Mouse (Mus musculus) MEL (cell line): ENCODE data around the gene Glis1. TPM values are rescaled to one million over a fixed set of nuclear protein-coding genes. Genes with fewer than 3 reads are reported as not detected.

Experiments
- DNase-seq: peaks from one replicate; pipeline ENCODE4 v3.0.0; 2011; ENCODE audit warnings: low read depth, low spot score
- H3K27ac ChIP-seq: 2 replicates; pipeline ENCODE4 v1.5.1; 2012; ENCODE audit warnings: low read depth, mild to moderate bottlenecking, control low read depth, low read length, moderate library complexity; ENCODE audit not compliant: control insufficient read depth
- H3K27me3 ChIP-seq, 2 experiments: fragments of 150-350 bp in 1 of 2; sonication (generic) in 1 of 2; 2 replicates each; pipeline ENCODE4 v1.6.1; 2012; ENCODE audit warnings: low read length in 2 of 2, mild to moderate bottlenecking in 2 of 2, improper control_type of control experiment in 1 of 2, moderate library complexity in 1 of 2; ENCODE audit not compliant: insufficient read depth in 2 of 2, control insufficient read depth in 1 of 2
- H3K36me3 ChIP-seq, 2 experiments: 2 replicates each; pipeline ENCODE4 v1.6.1; 2012 to 2014; ENCODE audit warnings: low read length in 2 of 2, improper control_type of control experiment in 1 of 2, inconsistent platforms in 1 of 2, mild to moderate bottlenecking in 1 of 2; ENCODE audit not compliant: insufficient read depth in 2 of 2, control insufficient read depth in 1 of 2
- H3K4me1 ChIP-seq, 2 experiments: fragments of 150-350 bp in 1 of 2; sonication (generic) in 1 of 2; 2 replicates each; pipeline ENCODE4 v1.6.1; 2012; ENCODE audit warnings: low read length in 2 of 2, improper control_type of control experiment in 1 of 2, mild to moderate bottlenecking in 1 of 2; ENCODE audit not compliant: insufficient read depth in 2 of 2, control insufficient read depth in 1 of 2
- H3K4me3 ChIP-seq, 2 experiments: fragments of 150-350 bp in 1 of 2; sonication (generic) in 1 of 2; 2 replicates each; pipeline ENCODE4 v1.5.1; 2012; ENCODE audit warnings: low read depth in 2 of 2, low read length in 2 of 2, mild to moderate bottlenecking in 2 of 2, moderate library complexity in 2 of 2, control low read depth in 1 of 2, improper control_type of control experiment in 1 of 2; ENCODE audit not compliant: control insufficient read depth in 1 of 2, insufficient read depth in 1 of 2
- H3K79me2 ChIP-seq: 2 replicates; pipeline ENCODE4 v1.6.1; 2012; ENCODE audit warnings: mild to moderate bottlenecking, low read length, moderate library complexity; ENCODE audit not compliant: control insufficient read depth, poor library complexity, insufficient read depth
- H3K9ac ChIP-seq: 2 replicates; pipeline ENCODE4 v1.6.1; 2012; ENCODE audit warnings: low read depth, mild to moderate bottlenecking, control low read depth, low read length, moderate library complexity; ENCODE audit not compliant: control insufficient read depth, poor library complexity, severe bottlenecking
- H3K9me3 ChIP-seq: fragments of 150-350 bp; sonication (generic); replicated peaks from 2 replicates; pipeline ENCODE4 v1.6.1; 2012; ENCODE audit warnings: mild to moderate bottlenecking, low read length, improper control_type of control experiment, moderate library complexity; ENCODE audit not compliant: insufficient read depth
- CHD1 ChIP-seq: IDR thresholded peaks from 2 replicates; pipeline ENCODE4 v1.6.1; 2012; ENCODE audit warnings: low read depth, mild to moderate bottlenecking, inconsistent platforms, low read length, improper control_type of control experiment
- CHD2 ChIP-seq: IDR thresholded peaks from 2 replicates; pipeline ENCODE4 v1.6.1; 2011; ENCODE audit warnings: low read length, improper control_type of control experiment
- CTCF ChIP-seq, 3 experiments: IDR thresholded peaks in 2 of 3; conservative IDR thresholded peaks in 1 of 3; 2 replicates each; pipeline ENCODE4 v1.5.1; 2011 to 2012; ENCODE audit warnings: low read length in 3 of 3, low read depth in 2 of 3, mild to moderate bottlenecking in 2 of 3, improper control_type of control experiment in 1 of 3, inconsistent platforms in 1 of 3, mixed read lengths in 1 of 3, moderate library complexity in 1 of 3; ENCODE audit not compliant: control insufficient read depth in 1 of 3, insufficient read depth in 1 of 3, poor library complexity in 1 of 3, severe bottlenecking in 1 of 3
- E2F4 ChIP-seq: IDR thresholded peaks from 2 replicates; pipeline ENCODE4 v1.6.1; 2011; ENCODE audit warnings: low read depth, low read length, improper control_type of control experiment, borderline replicate concordance
- ETS1 ChIP-seq: IDR thresholded peaks from 2 replicates; pipeline ENCODE4 v1.6.1; 2012; ENCODE audit warnings: low read depth, mild to moderate bottlenecking, inconsistent platforms, low read length, improper control_type of control experiment, moderate library complexity
- JUND ChIP-seq: IDR thresholded peaks from 2 replicates; pipeline ENCODE4 v1.6.1; 2011; ENCODE audit warnings: low read depth, mild to moderate bottlenecking, improper control_type of control experiment, low read length
- MAFK ChIP-seq: IDR thresholded peaks from 2 replicates; pipeline ENCODE4 v1.6.1; 2011; ENCODE audit warnings: low read depth, mild to moderate bottlenecking, low read length, improper control_type of control experiment, borderline replicate concordance
- POLR2A ChIP-seq, 2 experiments: IDR thresholded peaks; 2 replicates each; pipeline ENCODE4 v1.6.1; 2011 to 2012; ENCODE audit warnings: low read length in 2 of 2, mild to moderate bottlenecking in 2 of 2, control low read depth in 1 of 2, improper control_type of control experiment in 1 of 2, low read depth in 1 of 2, moderate library complexity in 1 of 2; ENCODE audit not compliant: control insufficient read depth in 1 of 2, insufficient read depth in 1 of 2, poor library complexity in 1 of 2
- RAD21 ChIP-seq: IDR thresholded peaks from 2 replicates; pipeline ENCODE4 v1.6.1; 2011; ENCODE audit warnings: mild to moderate bottlenecking, low read depth, low read length, improper control_type of control experiment
- RCOR1 ChIP-seq: IDR thresholded peaks from 2 replicates; pipeline ENCODE4 v1.6.1; 2012; ENCODE audit warnings: low read depth, mild to moderate bottlenecking, inconsistent platforms, low read length, improper control_type of control experiment
- SMC3 ChIP-seq: IDR thresholded peaks from 2 replicates; pipeline ENCODE4 v1.6.1; 2011; ENCODE audit warnings: low read depth, low read length, improper control_type of control experiment
- TBP ChIP-seq: IDR thresholded peaks from 2 replicates; pipeline ENCODE4 v1.8.0; 2011; ENCODE audit warnings: low read depth, low read length, improper control_type of control experiment
- TCF12 ChIP-seq: IDR thresholded peaks from 2 replicates; pipeline ENCODE4 v1.6.1; 2014; ENCODE audit warnings: low read depth, mild to moderate bottlenecking, inconsistent platforms, low read length, improper control_type of control experiment, moderate library complexity
- UBTF ChIP-seq: IDR thresholded peaks from 2 replicates; pipeline ENCODE4 v1.6.1; 2012; ENCODE audit warnings: low read depth, mild to moderate bottlenecking, inconsistent platforms, low read length, improper control_type of control experiment, moderate library complexity, borderline replicate concordance; ENCODE audit not compliant: insufficient read depth
- ZC3H11A ChIP-seq: IDR thresholded peaks from 2 replicates; pipeline ENCODE4 v1.6.1; 2012; ENCODE audit warnings: low read depth, mild to moderate bottlenecking, inconsistent platforms, low read length, improper control_type of control experiment
- ZMIZ1 ChIP-seq: IDR thresholded peaks from 2 replicates; pipeline ENCODE4 v1.6.1; 2012; ENCODE audit warnings: low read depth, mild to moderate bottlenecking, inconsistent platforms, low read length, improper control_type of control experiment, moderate library complexity
- polyA plus RNA-seq, 2 experiments: library from polyadenylated mRNA; stranded (reverse) in 1 of 2; unstranded in 1 of 2; fragments of >175 nt in 1 of 2; fragments of >200 nt in 1 of 2; gene quantifications; 2 replicates each; pipeline versions ENCODE4 v1.2.1 to v1.2.4; 2012; ENCODE audit warnings: low replicate concordance in 2 of 2, low read depth in 1 of 2; ENCODE audit not compliant: insufficient read length in 2 of 2, insufficient read depth in 1 of 2, missing spikeins in 1 of 2
- total RNA-seq: library from RNA; depleted of rRNA; stranded (reverse); fragments of 300-350 nt; gene quantifications from 2 replicates; pipeline ENCODE4 v1.2.3, GENCODE M21; 2012

The Glis1 gene
- total and polyA plus RNA-seq, 3 experiments: 0.46 to 0.93 TPM; not detected in 1

GRCm38 (mm10) chr4:107651021-107651496 is 216.7 kb downstream of the Glis1 start:
- Histone ChIP-seq H3K9me3 (no peaks in the 10 kb centered on the region), H3K36me3 (no peaks in the 10 kb centered on the region), H3K4me1 (peaks cover 0 to 6% of the 10 kb centered on the region in 2 experiments; a peak in 1 of 4 replicates), H3K79me2 (no peaks in the 10 kb centered on the region), H3K4me3 (no peak overlapping the region), H3K9ac (no peak overlapping the region), H3K27ac (no peak overlapping the region), H3K27me3 (no peaks in the 10 kb centered on the region; a peak in 1 of 4 replicates)
- no peak for DNase-seq
- TF ChIP-seq CHD1 (no peak), POLR2A (IDR thresholded peaks at IDR 0.05; ENCODE audit: control insufficient read depth in 1 of 2, insufficient read depth in 1 of 2, low read depth in 1 of 2, low read length in 2 of 2, poor library complexity in 1 of 2) (no peak), UBTF (no peak)

- Histone ChIP-seq H3K4me1 (peaks cover 0 to 6% of the 10 kb centered on the region in 2 experiments; a peak in 1 of 4 replicates), H3K79me2 (no peaks in the 10 kb centered on the region), H3K27ac (no peak overlapping the region), H3K27me3 (no peaks in the 10 kb centered on the region; a peak in 1 of 4 replicates), H3K4me3 (peak overlapping the region; percentile 12 to 37; a peak in 3 of 4 replicates), H3K36me3 (no peaks in the 10 kb centered on the region), H3K9me3 (no peaks in the 10 kb centered on the region), H3K9ac (peak overlapping the region; percentile 37; the same call in 1 of the 2 replicates)
- no peak for TF ChIP-seq JUND
- no peak for TF ChIP-seq CHD2
- TF ChIP-seq CHD1: no peak
- TF ChIP-seq RAD21: peak; percentile 86
- TF ChIP-seq CTCF (IDR thresholded peaks at IDR 0.05 in 2 of 3, conservative IDR thresholded peaks at IDR 0.05 in 1 of 3; ENCODE audit: control insufficient read depth in 1 of 3, insufficient read depth in 1 of 3, low read depth in 2 of 3, low read length in 3 of 3, poor library complexity in 1 of 3, severe bottlenecking in 1 of 3): peak; percentile 59 to 95 (median 83)
- TF ChIP-seq RCOR1: no peak
- no peak for TF ChIP-seq ETS1
- no peak for TF ChIP-seq ZMIZ1
- TF ChIP-seq TCF12: no peak
- TF ChIP-seq TBP: no peak
- TF ChIP-seq SMC3: peak; percentile 68
- TF ChIP-seq E2F4: no peak
- peak; percentile 52; the same call in 1 of the 2 replicates for TF ChIP-seq ZC3H11A
- TF ChIP-seq MAFK: no peak
- peak; percentile 77 for DNase-seq
These were observed 218.3 kb downstream of the Glis1 start for GRCm38 (mm10) chr4:107652598-107653279.
